Mouse (Mus musculus) frontal cortex, postnatal 10 days (tissue): ENCODE data around the gene 1700031F05Rik.
"Not testable (repeated sequence)": the region's sequence is repeated elsewhere in the genome, so short reads cannot be mapped to it uniquely, and the experiment has no call there.

Experiments used
- DNase-seq, 2 experiments: peaks; one replicate each; pipeline ENCODE4 v3.0.0; 2022; ENCODE audit warnings: low spot score in 2 of 2, mixed read lengths in 1 of 2

1700031F05Rik gene

GRCm38 (mm10) chrX:102867871-102868270, at the start of gene 1700031F05Rik:
1700031F05Rik (minus strand) TSS chrX:102867971.
- no peak for DNase-seq

GRCm38 (mm10) chrX:102914823-102915222, 47.1 kb upstream of the 1700031F05Rik start:
- not testable (repeated sequence) for DNase-seq

GRCm38 (mm10) chrX:102908587-102908986, 40.8 kb upstream of the 1700031F05Rik start, which contains the start of the genes Dmrtc1a and 1700011M02Rik:
Dmrtc1a (minus strand) TSS chrX:102908687.
1700011M02Rik (plus strand) TSS chrX:102908905.
- not testable (repeated sequence) for DNase-seq

GRCm38 (mm10) chrX:102854516-102854915, 13.3 kb downstream of the 1700031F05Rik start, which contains the start of gene Dmrtc1c2:
Dmrtc1c2 (minus strand) TSS chrX:102854616.
- not testable (repeated sequence) for DNase-seq

GRCm38 (mm10) chrX:102812311-102812710, 55.5 kb downstream of the 1700031F05Rik start:
- DNase-seq, result no peak
